Mouse (Mus musculus): ENCODE results near the gene Ntrk3. TPM values are rescaled to one million over a fixed set of nuclear protein-coding genes. Genes with fewer than 3 reads are reported as not detected.

The Ntrk3 gene
- polyA plus RNA-seq, 2 experiments, result 5.3 to 15.0 TPM

GRCm38 (mm10) chr7:78579461-78580234, 158.2 kb downstream of the Ntrk3 start:
- Histone ChIP-seq H3K27ac (replicated peaks; ENCODE audit: low read depth, low read length) (no peak overlapping the region), H3K27me3 (ENCODE audit: control insufficient read depth, insufficient read depth, low read length) (peaks cover 90% of the 10 kb centered on the region), H3K4me1 (ENCODE audit: control insufficient read depth, insufficient read depth, low read length) (0 out of 2 replicates have a peak, but pooled peaks cover 3% of the 10 kb centered on the region), H3K4me3 (replicated peaks; ENCODE audit: low read length) (peak overlapping the region; percentile 44; the same call in 1 of the 2 replicates), H3K9ac (ENCODE audit: low read depth, low read length, severe bottlenecking) (no peak overlapping the region), H3K36me3 (ENCODE audit: control insufficient read depth, insufficient read depth, low read length) (no peaks in the 10 kb centered on the region), H3K9me3 (ENCODE audit: control insufficient read depth, low read length) (no peaks in the 10 kb centered on the region), H3K4me2 (replicated peaks; ENCODE audit: low read depth, low read length, severe bottlenecking) (no peak overlapping the region)
- no peak for TF ChIP-seq POLR2A (IDR thresholded peaks at IDR 0.05; ENCODE audit: borderline replicate concordance, extremely low read depth, insufficient read depth, insufficient read length)
- ATAC-seq (ENCODE audit: low FRiP score, low read depth), result no peak
- DNase-seq (ENCODE audit: low spot score), result no peak
- WGBS, result 4% methylated on average over 13 of the region's 13 CpGs

DNA sequence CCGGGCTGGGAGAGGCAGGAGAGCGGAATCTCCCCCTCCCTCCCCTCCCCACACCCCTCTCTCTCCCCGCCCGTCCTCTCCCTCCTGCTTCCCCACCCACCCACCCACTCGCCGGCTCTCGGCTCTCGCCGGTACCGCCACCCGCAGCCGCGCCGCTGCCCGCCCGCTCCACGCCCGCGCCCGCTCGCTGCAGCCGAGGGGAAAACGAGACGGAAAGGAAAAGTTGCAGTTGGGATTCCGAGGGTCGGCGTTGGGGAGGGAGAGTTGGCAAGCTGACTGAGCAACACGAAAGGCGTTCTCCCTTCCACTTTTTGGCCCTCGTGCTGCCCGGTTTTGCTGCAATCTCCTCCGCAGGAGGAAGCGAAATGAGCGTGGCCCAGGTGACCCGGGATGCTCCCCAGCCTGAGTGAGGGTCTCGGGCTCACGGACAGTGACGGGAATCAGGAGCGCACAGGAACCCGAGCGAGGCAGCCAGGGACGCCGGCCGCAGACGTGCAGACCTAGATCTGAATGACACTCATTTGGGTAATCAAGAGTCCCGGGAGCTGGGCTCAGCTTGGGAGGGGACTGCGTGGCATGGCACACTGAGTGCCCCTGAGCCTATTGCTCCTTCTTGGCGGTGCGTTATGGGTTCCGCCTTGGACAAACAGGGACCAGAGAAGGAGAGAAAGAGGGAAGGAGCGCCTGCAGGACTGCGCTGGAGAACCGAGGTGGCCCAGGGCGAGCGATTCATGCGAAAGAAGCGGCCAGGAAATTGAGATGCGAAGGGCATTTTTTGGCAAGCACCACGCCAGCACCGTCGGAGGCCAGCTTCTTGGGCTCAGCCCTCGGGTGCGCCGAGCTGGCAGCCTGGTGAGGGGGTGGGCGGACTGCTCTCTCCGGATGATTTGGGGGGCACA, 159.1 kb downstream of the Ntrk3 start:
- Histone ChIP-seq H3K4me1 (ENCODE audit: control insufficient read depth, insufficient read depth, low read length) (0 out of 2 replicates have a peak, but pooled peaks cover 3% of the 10 kb centered on the region), H3K27ac (replicated peaks; ENCODE audit: low read depth, low read length) (no peak overlapping the region), H3K9ac (ENCODE audit: low read depth, low read length, severe bottlenecking) (peak overlapping the region; percentile 40), H3K4me3 (replicated peaks; ENCODE audit: low read length) (peak overlapping the region; percentile 44), H3K9me3 (ENCODE audit: control insufficient read depth, low read length) (no peaks in the 10 kb centered on the region), H3K4me2 (replicated peaks; ENCODE audit: low read depth, low read length, severe bottlenecking) (peak overlapping the region; percentile 81), H3K36me3 (ENCODE audit: control insufficient read depth, insufficient read depth, low read length) (no peaks in the 10 kb centered on the region), H3K27me3 (ENCODE audit: control insufficient read depth, insufficient read depth, low read length) (peaks cover 97% of the 10 kb centered on the region)
- under 1% methylated on average over 56 of the region's 66 CpGs for whole genome bisulfite sequencing
- DNase-seq (ENCODE audit: low spot score), result no peak
- no peak for TF ChIP-seq POLR2A (IDR thresholded peaks at IDR 0.05; ENCODE audit: borderline replicate concordance, extremely low read depth, insufficient read depth, insufficient read length)
- 0 out of 2 replicates have a peak, but pooled peaks have one; percentile 27 for ATAC-seq (ENCODE audit: low FRiP score, low read depth)

GRCm38 (mm10) chr7:78578111-78578460, 159.7 kb downstream of the Ntrk3 start:
- peak overlapping the region; percentile 40 for H3K9ac ChIP-seq (ENCODE audit: low read depth, low read length, severe bottlenecking)
- H3K4me1 ChIP-seq (ENCODE audit: control insufficient read depth, insufficient read depth, low read length), result 0 out of 2 replicates have a peak, but pooled peaks cover 3% of the 10 kb centered on the region
- 2% methylated on average over 19 of the region's 23 CpGs for WGBS
- H3K27ac ChIP-seq (replicated peaks; ENCODE audit: low read depth, low read length), result no peak overlapping the region
- peak overlapping the region; percentile 44 for H3K4me3 ChIP-seq (replicated peaks; ENCODE audit: low read length)
- H3K36me3 ChIP-seq (ENCODE audit: control insufficient read depth, insufficient read depth, low read length), result no peaks in the 10 kb centered on the region
- ATAC-seq (ENCODE audit: low FRiP score, low read depth), result 0 out of 2 replicates have a peak, but pooled peaks have one; percentile 24
- peak; percentile 3 for DNase-seq (ENCODE audit: low spot score)
- H3K9me3 ChIP-seq (ENCODE audit: control insufficient read depth, low read length), result no peaks in the 10 kb centered on the region
- peaks cover 91% of the 10 kb centered on the region for H3K27me3 ChIP-seq (ENCODE audit: control insufficient read depth, insufficient read depth, low read length)
- H3K4me2 ChIP-seq (replicated peaks; ENCODE audit: low read depth, low read length, severe bottlenecking), result peak overlapping the region; percentile 81
- no peak for TF ChIP-seq POLR2A (IDR thresholded peaks at IDR 0.05; ENCODE audit: borderline replicate concordance, extremely low read depth, insufficient read depth, insufficient read length)

GRCm38 (mm10) chr7:78577462-78578110, 160.2 kb downstream of the Ntrk3 start:
- H3K9ac ChIP-seq (ENCODE audit: low read depth, low read length, severe bottlenecking), result peak overlapping the region; percentile 40; the same call in 1 of the 2 replicates
- peak overlapping the region; percentile 81 for H3K4me2 ChIP-seq (replicated peaks; ENCODE audit: low read depth, low read length, severe bottlenecking)
- peak overlapping the region; percentile 44 for H3K4me3 ChIP-seq (replicated peaks; ENCODE audit: low read length)
- H3K36me3 ChIP-seq (ENCODE audit: control insufficient read depth, insufficient read depth, low read length), result no peaks in the 10 kb centered on the region
- no peak overlapping the region for H3K27ac ChIP-seq (replicated peaks; ENCODE audit: low read depth, low read length)
- peaks cover 88% of the 10 kb centered on the region for H3K27me3 ChIP-seq (ENCODE audit: control insufficient read depth, insufficient read depth, low read length)
- DNase-seq (ENCODE audit: low spot score) (peak; percentile 4), ATAC-seq (ENCODE audit: low FRiP score, low read depth) (0 out of 2 replicates have a peak, but pooled peaks have one; percentile 21)
- WGBS, result 0% methylated on average over 46 of the region's 49 CpGs
- H3K9me3 ChIP-seq (ENCODE audit: control insufficient read depth, low read length), result no peaks in the 10 kb centered on the region
- 0 out of 2 replicates have a peak, but pooled peaks cover 3% of the 10 kb centered on the region for H3K4me1 ChIP-seq (ENCODE audit: control insufficient read depth, insufficient read depth, low read length)
- no peak for TF ChIP-seq POLR2A (IDR thresholded peaks at IDR 0.05; ENCODE audit: borderline replicate concordance, extremely low read depth, insufficient read depth, insufficient read length)
